Mouse (Mus musculus) olfactory bulb, adult 2 months (tissue): ENCODE results near the gene Paqr9. TPM values are rescaled to one million over a fixed set of nuclear protein-coding genes. Genes with fewer than 3 reads are reported as not detected.

Source experiments
- H3K27ac ChIP-seq: fragments of 200-500 bp; 2 replicates; pipeline ENCODE4 v1.5.1; 2012; ENCODE audit warnings: low read depth, low read length; ENCODE audit not compliant: insufficient read depth
- H3K4me1 ChIP-seq: fragments of 200-500 bp; 2 replicates; pipeline ENCODE4 v1.6.1; 2012; ENCODE audit warnings: low read length; ENCODE audit not compliant: control insufficient read depth, insufficient read depth
- H3K4me3 ChIP-seq: fragments of 200-500 bp; 2 replicates; pipeline ENCODE4 v1.5.1; 2012; ENCODE audit warnings: mild to moderate bottlenecking, low read depth, low read length, moderate library complexity; ENCODE audit not compliant: insufficient read depth
- CTCF ChIP-seq: fragments of 200-500 bp; IDR thresholded peaks from 2 replicates; pipeline ENCODE4 v1.5.1; 2012; ENCODE audit warnings: low read depth, mild to moderate bottlenecking, low read length, moderate library complexity; ENCODE audit not compliant: insufficient read depth
- POLR2A ChIP-seq: fragments of 200-500 bp; IDR thresholded peaks from 2 replicates; pipeline ENCODE4 v1.6.1; 2012; ENCODE audit warnings: mild to moderate bottlenecking, low read depth, low read length, moderate library complexity; ENCODE audit not compliant: insufficient read depth
- WGBS: fragments of 180-500 bp; shearing (Covaris S2); methylation state at CpG from one replicate; pipeline ENCODE4 v1.1.7; 2018; 5-methylcytosine and 5-hydroxymethylcytosine counted together
- polyA plus RNA-seq: library from polyadenylated mRNA; stranded (reverse); fragments of >200 nt; gene quantifications from 2 replicates; pipeline ENCODE4 v1.2.4, GENCODE M21; 2012; ENCODE audit warnings: low replicate concordance; ENCODE audit not compliant: missing spikeins, insufficient read depth, insufficient read length

Gene Paqr9
- polyA plus RNA-seq, 1 experiment = not detected

DNA sequence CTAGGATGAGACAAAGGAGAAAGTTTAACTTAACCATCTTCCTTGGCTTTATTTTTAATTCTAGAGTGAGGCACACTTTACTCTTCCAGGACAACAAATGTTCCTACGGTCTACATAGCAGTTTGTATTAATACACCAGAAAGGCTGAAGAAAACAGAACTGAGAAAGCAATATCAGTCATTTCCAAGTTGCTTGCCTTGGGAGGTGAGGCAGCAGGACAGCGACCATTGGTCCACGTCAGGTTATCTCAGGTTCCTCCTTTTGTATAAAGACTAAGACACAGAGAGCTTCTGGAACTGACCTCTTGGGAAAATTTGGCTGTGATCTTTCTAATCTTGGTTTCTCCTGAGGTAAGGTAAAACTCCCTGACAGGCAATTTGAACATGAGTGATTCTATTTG lies 43.4 kb downstream of the Paqr9 start:
- TF ChIP-seq CTCF (no peak), POLR2A (no peak)
- no peak overlapping the region for H3K4me3 ChIP-seq
- 87% methylated on average over 3 of the region's 3 CpGs for WGBS
- no peak overlapping the region for H3K27ac ChIP-seq
- H3K4me1 ChIP-seq = 0 out of 2 replicates have a peak, but pooled peaks cover 3% of the 10 kb centered on the region

DNA sequence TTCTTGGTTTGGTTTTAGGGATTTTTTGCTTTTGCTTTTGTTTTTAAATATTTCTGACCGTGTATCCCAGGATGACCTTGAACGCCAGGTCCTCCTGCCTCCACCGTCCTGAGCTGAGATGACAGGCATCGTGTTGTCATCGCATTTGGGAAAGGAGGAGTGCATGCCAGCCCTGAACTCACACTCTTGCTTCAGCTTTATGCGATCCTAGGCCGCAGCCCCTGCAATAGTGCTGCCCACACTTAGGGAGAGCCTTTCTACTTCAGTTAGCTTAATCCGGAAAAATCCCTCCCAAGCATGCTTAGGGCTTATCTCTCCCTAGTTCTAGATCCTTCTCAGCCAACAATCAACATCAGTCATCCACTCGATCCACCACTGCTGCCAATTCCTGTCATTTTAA lies 43.9 kb downstream of the Paqr9 start:
- TF ChIP-seq CTCF (no peak), POLR2A (no peak)
- H3K27ac ChIP-seq = no peak overlapping the region
- 0 out of 2 replicates have a peak, but pooled peaks cover under 1% of the 10 kb centered on the region for H3K4me1 ChIP-seq
- no peak overlapping the region for H3K4me3 ChIP-seq
- WGBS = 91% methylated on average over 9 of the region's 9 CpGs

DNA sequence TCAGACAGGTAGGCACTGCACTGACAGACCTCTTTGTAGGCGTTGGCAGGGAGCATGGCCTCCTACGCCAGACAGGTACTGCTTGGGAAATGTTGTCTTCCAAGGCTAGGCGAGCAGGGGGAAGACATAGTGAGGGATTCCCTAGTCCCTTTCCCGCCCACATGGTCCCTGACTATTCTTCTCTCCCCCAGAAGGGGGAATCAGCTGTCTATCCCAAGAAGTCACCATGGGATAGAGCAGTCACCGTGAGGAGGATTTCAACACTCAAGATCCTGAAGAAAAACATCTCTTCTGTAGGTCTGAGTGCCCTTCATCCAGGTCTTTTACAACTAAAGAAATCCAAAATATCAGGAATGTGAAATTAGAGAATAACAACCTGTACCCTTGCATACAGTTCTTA lies 47.7 kb downstream of the Paqr9 start:
- Histone ChIP-seq H3K4me3 (no peak overlapping the region), H3K4me1 (no peaks in the 10 kb centered on the region), H3K27ac (no peak overlapping the region)
- WGBS = 82% methylated on average over 5 of the region's 5 CpGs
- TF ChIP-seq CTCF = no peak
- TF ChIP-seq POLR2A = no peak

DNA sequence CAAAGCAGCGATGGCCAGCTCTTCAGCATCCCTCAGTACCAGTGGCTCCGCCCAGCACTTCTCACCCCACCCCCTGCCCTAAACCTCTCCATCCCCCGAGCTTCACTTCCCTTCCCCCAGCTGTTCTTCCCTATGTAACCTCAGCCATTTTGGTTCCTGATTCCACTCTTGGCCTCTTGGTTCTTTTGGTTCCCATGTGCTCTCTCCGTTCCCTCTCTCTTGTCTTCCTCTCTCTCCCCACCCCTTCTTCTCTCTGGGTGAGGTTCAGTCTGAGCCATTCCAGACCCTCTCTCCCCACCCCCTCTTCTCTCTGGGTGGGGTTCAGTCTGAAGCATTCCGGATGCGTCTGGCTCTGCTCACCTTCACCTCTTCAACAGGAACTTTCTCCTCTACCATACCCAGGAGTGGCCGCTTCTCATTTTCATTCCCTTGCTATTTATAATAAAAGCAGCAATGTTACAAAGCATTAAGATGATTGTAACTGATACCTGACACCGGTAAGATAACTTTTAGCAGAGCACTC lies 52.9 kb downstream of the Paqr9 start:
- no peak for TF ChIP-seq CTCF
- no peak for TF ChIP-seq POLR2A
- H3K4me1 ChIP-seq = no peaks in the 10 kb centered on the region
- no peak overlapping the region for H3K4me3 ChIP-seq
- H3K27ac ChIP-seq = no peak overlapping the region
- WGBS = 91% methylated on average over 8 of the region's 8 CpGs

DNA sequence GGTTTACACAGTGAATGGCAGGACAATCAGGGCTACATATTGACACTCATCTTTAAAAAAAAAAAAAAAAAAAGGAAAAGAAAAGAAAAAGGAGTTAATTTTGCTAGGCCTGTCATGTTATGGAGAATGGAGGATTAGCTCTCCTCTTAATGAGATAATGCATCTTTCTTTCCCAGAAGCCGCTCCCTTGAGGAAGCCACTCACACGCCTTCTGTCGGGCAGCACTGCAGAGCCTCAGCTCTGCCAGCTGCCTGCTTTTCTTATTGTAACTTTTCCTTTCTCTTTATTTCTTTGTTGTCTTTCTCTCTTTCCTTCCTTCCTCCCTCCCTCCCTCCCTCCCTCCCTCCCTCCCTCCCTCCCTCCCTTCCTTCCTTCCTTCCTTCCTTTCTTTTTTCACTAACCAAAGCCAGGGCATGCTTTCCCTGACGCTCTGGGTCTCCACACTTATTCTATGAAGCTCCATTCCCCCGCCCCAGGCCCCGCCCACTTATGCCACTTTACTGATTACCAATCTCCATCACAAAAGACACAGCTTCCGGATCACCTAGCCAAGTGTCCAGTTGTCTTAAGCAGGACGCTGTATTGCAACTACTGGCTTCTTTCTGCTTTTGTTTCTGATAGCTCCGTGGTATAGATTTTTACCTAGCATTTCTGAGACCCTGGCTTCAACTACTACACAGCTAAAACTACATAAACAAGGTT lies 54.1 kb downstream of the Paqr9 start:
- Histone ChIP-seq H3K4me1 (no peaks in the 10 kb centered on the region), H3K27ac (no peak overlapping the region), H3K4me3 (no peak overlapping the region)
- no peak for TF ChIP-seq CTCF
- no peak for TF ChIP-seq POLR2A
- WGBS = 29% methylated on average over 9 of the region's 9 CpGs

DNA sequence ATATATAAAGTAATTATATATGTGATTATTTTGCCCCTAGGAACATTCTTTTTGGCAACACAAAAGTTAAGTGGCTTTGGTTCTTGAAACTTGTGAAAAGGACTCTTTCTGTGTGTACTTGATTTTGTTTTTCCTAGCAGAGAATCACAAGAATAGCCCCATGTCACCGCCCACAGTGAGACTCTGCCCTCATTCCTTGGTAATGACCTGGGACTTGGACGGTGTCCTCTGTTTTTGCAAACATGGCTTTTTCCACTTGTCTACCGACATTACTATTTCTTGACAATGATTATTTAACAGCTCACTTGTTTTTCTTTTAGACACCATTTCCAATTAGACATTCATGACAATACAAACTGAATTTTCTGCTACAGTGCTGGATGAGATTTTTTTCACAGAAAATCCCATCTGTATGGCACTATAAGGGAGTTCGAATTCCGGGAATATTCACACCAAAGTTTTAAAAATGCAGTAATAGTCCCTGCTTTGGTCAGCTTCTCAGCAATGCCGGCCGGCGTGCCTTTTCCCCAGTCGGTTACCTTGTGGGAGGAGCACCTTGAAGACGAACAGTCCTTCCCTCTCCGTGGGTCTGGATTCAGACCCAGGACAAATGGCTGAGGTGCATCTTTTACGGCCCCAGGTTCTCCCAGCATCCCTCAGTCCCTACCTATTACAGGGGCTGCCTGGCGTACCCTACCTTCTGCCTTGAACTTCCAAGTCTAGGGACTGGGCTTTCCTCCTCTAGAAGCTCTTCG lies 55.6 kb downstream of the Paqr9 start:
- no peak for TF ChIP-seq CTCF
- no peak for TF ChIP-seq POLR2A
- 74% methylated on average over 14 of the region's 14 CpGs for WGBS
- Histone ChIP-seq H3K4me3 (no peak overlapping the region), H3K4me1 (no peaks in the 10 kb centered on the region), H3K27ac (no peak overlapping the region)

DNA sequence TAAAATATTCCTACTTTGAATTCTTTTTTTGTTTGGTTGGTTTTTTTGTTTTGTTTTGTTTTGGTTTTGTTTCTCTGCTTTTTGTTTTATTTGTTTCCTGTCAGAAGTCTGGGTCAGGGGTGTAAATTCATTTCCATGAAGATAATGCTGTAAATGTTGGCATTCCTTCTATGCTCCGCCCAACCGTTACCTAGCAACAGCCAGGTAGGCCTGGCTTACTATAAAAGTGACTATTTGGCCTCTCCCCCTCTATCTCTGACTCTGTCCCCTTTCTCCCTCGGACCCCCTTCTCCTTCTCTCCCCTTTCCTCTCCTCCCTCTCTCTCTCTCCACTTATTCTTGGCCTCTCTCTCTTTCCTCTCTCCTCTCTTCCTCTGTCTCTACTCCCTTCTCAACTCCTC lies 56.5 kb downstream of the Paqr9 start:
- Histone ChIP-seq H3K4me3 (no peak overlapping the region), H3K4me1 (no peaks in the 10 kb centered on the region), H3K27ac (no peak overlapping the region)
- TF ChIP-seq CTCF (no peak), POLR2A (no peak)
- WGBS = 83% methylated on average over 3 of the region's 3 CpGs

Other genes starting within 250 kb of the Paqr9 start
- not detected in 2 replicates for gene Chst2, start 152.9 kb upstream of the Paqr9 start, polyA plus RNA-seq
- gene U2surp, start 47.7 kb upstream of the Paqr9 start, polyA plus RNA-seq = 129 TPM in 1 of 2 replicates, not detected in the other
- gene Pcolce2, start 77.9 kb downstream of the Paqr9 start, polyA plus RNA-seq = not detected in 2 replicates
- gene Trpc1, start 190.7 kb downstream of the Paqr9 start, polyA plus RNA-seq = not detected in 2 replicates